Mouse (Mus musculus) heart, postnatal 14 days (tissue): ENCODE results near the gene Cmc2. TPM values are rescaled to one million over a fixed set of nuclear protein-coding genes. Genes with fewer than 3 reads are reported as not detected.

Source experiments
- DNase-seq, 2 experiments: peaks; one replicate each; pipeline ENCODE4 v3.0.0; 2021 to 2022
- intact Hi-C: fragments of 180-260 bp; cut with DNase I; formaldehyde crosslinking; loops from one replicate; pipeline ENCODE4 v1.15.1; 2025
- long read RNA-seq, 2 experiments: library from polyadenylated mRNA; stranded (forward); transcript quantifications; one replicate each; pipeline ENCODE4 v2.0.0; 2021
- total RNA-seq, 2 experiments: library from RNA; stranded (reverse); gene quantifications; 2 replicates each; pipeline ENCODE4 v1.2.3; 2021

Cmc2 gene
- total RNA-seq, result 10 to 100 TPM; 49.8 to 66.2 TPM
- long read RNA-seq, experiment 1, transcript Cmc2-204 (3 exons, 413 nt), result minor isoform, 6 of 43 reads
- long read RNA-seq, experiment 1, transcript Cmc2-201 (3 exons, 523 nt), result minor isoform, 7 of 43 reads
- long read RNA-seq, experiment 1, transcript Cmc2-205 (4 exons, 1,459 nt), result major isoform, 27 of 43 reads
- long read RNA-seq, experiment 1, partial matches to known transcripts, result 0 of 43 reads
- long read RNA-seq, experiment 1, other reads (novel, unspliced or antisense), result 2 of 43 reads
- long read RNA-seq, experiment 2, transcript Cmc2-205 (4 exons, 1,459 nt), result major isoform, 25 of 38 reads
- long read RNA-seq, experiment 2, transcript Cmc2-201 (3 exons, 523 nt), result minor isoform, 7 of 38 reads
- long read RNA-seq, experiment 2, partial matches to known transcripts, result 0 of 38 reads
- long read RNA-seq, experiment 2, other reads (novel, unspliced or antisense), result 2 of 38 reads

DNA sequence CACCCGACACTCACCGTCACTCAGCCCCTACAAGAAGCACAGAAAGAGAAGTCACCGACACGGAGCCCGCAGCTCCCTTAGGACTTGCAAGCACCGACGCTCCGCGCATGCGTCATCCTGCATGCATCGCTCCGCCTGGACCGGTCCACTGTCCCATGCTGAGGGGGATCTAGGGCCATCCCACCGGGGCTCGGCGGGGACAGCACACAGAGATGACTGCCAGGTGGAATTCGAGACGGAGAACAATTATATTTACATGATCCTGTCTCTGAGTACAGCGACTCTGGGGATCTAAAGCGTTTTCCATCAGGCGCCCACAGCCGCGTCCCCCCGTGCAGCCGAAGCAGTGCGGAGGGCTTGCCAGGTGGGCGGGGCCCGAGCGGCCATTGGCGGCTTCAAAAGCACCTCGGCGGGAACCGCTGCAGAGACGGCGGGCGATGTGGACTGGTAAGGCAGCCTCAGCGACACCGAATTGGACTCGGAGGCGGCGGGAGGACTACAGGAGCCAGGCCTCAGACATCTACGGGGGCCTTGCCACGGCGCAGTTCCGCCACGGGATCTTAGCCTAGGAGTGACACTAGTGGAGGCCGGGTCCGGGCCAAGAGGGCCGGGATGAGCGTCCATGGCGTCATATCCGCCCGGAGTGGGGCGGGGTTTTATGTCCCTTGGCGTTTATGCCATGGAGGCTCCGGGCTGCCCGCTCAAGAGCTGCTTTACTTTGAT is at the start of gene Cmc2, which contains the start of gene Cenpn:
TSS of gene Cmc2 (minus strand) at position 119 of the 723 bp plus-strand sequence.
TSS of gene Cenpn (plus strand) at position 394 of the 723 bp plus-strand sequence.
- peak; percentile 93 to 95 for DNase-seq
- intact Hi-C loops, result no loop called here

- intact Hi-C loops, result no loop called here
- no peak for DNase-seq
Observed at GRCm38 (mm10) chr8:116969531-116969930, 48.3 kb upstream of the Cmc2 start.

- no peak for DNase-seq
- intact Hi-C loops, result no loop called here
Observed at GRCm38 (mm10) chr8:116954415-116954814, 33.2 kb upstream of the Cmc2 start.

- intact Hi-C loops, result no loop called here
- no peak for DNase-seq
Observed at GRCm38 (mm10) chr8:116952428-116952827, 31.2 kb upstream of the Cmc2 start.

DNA sequence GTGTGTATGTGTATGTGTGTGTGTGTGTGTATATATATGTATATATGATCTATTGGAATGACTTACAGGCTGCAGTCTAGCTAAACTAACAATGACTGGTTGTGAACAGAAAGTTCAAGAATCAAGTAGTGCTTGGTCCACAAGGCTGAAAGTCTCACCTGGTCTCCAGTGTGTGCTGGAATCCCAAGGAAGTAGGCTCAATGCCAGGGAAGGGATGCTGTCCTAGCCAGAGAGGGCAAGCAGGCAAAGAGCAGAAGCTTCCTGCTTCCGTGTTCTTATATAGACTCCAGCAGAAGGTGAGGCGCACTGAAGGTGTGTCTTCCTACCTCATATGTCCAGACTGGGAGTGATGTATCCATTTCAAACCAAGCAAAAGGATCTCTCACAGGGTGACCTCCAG is 30.5 kb upstream of the Cmc2 start:
- no peak for DNase-seq
- intact Hi-C loops, result no loop called here

GRCm38 (mm10) chr8:116951369-116951768 is 30.1 kb upstream of the Cmc2 start:
- peak in 1 of 2 experiments; percentile 26 for DNase-seq
- intact Hi-C loops, result no loop called here

- intact Hi-C loops, result loop anchor here (10.0 kb wide), 1 partner anchor 527 kb away; no protein-coding TSS in a partner anchor
Observed at GRCm38 (mm10) chr8:116947589-116947988, 26.3 kb upstream of the Cmc2 start.

DNA sequence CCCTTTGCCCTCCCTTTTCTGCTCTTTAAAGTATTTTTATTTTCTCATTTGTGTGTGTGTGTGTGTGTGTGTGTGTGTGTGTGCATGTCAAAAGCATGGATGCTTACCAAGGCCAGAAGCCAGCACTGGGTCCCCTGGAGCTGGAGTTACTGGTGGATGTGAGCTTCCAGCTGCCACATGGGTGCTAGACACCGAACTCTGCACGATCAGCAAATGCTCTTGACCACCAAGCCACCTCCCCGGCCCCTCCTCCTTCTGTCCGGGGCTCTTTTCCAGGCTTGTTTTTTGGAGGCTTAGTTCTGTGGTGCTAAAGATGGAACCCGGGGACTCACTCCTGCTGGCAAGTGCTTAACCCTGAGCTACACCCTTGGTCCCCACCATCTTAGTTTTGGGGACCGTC is 25.6 kb upstream of the Cmc2 start:
- peak; percentile 17 to 25 for DNase-seq
- intact Hi-C loops, result loop anchor here (10.0 kb wide), 1 partner anchor 528 kb away; no protein-coding TSS in a partner anchor

More at GRCm38 (mm10) chr8:116947589-116947988, 26.3 kb upstream of the Cmc2 start:
- DNase-seq, result peak in 1 of 2 experiments; percentile 12

DNA sequence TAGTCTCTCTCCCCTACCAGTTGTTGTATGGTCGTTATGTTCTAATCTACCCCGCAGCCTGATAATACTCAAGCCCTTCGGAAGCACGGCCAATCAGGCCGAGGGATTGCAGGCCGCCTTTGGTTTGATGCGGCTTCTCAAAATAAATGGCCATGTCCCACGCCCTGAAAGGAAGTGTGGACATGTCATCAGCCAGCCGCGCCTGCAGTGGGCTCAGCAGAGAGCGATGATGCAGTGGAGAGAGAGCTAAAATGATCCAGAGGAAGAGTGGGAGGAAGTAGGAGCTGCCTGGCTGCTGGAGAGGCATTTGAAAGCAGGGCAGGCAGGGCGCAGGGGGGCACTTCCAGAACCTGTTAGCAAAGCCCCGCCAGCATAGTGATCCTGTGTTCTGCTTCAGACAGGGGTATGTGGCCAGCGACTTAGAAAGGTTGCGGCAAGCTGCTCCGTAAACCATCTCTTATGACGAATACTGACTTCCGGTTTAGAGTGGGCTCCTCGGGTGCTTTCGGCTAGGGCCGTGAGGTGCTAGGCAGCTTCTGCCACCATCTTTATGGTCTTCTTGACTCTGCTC is 25.1 kb upstream of the Cmc2 start:
- DNase-seq, result peak; percentile 51
- intact Hi-C loops, result loop anchor here (10.0 kb wide), 1 partner anchor 528 kb away; no protein-coding TSS in a partner anchor

GRCm38 (mm10) chr8:116945169-116945910 is 24.1 kb upstream of the Cmc2 start:
- intact Hi-C loops, result loop anchor here (10.0 kb wide), 1 partner anchor 529 kb away; no protein-coding TSS in a partner anchor
- DNase-seq, result no peak

- intact Hi-C loops, result loop anchor here (10.0 kb wide), 1 partner anchor 530 kb away; no protein-coding TSS in a partner anchor
- no peak for DNase-seq
Observed at GRCm38 (mm10) chr8:116944385-116944696, 23.1 kb upstream of the Cmc2 start.

DNA sequence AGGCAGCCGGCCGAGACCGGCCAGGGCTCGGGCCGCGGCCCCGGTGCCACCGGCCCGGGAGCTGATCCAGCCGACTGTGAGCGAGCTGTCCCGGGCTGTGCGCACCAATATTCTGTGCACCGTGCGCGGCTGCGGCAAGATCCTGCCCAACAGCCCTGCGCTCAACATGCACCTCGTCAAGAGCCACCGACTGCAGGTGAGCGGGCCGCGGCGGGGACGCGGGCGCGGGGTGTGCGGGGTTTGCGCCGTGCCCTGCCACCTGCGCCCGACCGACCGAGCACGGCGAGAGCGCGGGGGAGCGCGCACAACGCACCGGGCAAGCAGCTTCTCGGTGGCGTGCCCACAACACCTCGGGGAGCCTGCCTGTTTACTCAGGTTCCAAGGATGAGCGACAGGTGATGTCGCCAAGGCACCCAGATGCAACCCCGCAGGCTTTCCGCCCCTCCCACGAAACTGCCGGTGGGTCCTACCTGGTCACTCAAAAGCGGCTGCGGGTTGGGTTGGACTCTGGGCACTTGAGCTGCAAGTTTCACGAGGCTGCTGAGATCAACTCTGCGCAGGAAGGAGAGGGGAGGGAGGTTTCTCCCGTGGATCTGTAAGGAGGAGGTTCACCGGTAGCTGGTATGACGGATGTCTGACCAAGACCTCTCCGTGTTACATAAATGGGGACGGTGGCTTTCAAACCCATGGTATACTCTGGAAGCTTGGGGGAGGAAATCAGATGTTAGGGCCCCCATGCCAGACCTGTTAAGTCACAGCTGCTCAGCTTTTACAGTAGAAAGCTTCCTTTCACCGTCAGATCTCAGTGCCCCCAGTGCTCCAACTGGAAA is 22.5 kb upstream of the Cmc2 start:
- intact Hi-C loops, result loop anchor here (1.0 to 10.0 kb wide), 2 partner anchors 37 to 531 kb away; no protein-coding TSS in a partner anchor
- peak; percentile 21 to 23 for DNase-seq

- intact Hi-C loops, result loop anchor here (1.0 to 10.0 kb wide), 2 partner anchors 37 to 532 kb away; no protein-coding TSS in a partner anchor
- peak; percentile 92 to 94 for DNase-seq
Observed at GRCm38 (mm10) chr8:116943161-116943554, 21.9 kb upstream of the Cmc2 start, which contains the start of gene Atmin. TSS of gene Atmin (plus strand) at chr8:116943393.

DNA sequence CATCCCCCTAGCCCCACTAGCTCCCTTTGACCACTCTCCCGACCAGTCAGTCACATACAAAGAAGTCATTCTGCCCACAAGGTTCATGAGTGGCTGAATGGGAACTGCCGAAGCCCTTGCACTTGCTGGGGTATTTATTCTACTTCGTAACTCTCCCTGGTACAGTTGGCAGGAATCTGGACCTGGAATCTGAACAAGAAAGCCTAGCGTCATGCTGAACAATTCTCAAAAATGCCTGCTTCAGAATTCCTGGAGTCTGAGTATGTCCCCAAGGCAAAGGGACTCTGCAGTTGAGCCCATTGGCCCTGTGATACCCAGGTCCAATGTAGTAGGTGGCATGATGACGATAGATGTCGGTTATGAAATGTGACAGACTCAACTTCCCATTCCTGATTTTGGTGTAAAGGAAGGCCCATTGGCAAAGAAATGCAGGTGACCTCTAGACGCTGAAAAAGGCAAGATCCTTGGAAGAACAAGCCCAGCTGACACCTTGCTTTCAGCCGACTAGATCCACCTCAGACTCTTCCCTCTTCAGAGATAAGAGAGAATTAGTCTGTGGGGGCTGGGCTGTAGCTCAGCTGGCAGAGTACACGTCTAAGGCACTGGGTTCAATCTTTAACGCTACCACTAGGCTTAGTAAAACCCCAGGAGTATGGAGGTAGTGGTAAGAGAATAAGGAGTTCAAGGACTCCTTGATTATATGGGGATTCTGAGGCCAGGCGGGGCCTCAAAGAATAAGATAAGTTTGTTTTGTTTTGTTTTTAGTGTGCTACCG is 21.2 kb upstream of the Cmc2 start:
- no peak for DNase-seq
- intact Hi-C loops, result loop anchor here (1.0 to 10.0 kb wide), 2 partner anchors 38 to 532 kb away; no protein-coding TSS in a partner anchor

- intact Hi-C loops, result no loop called here
- no peak for DNase-seq
Observed at GRCm38 (mm10) chr8:116935506-116935905, 14.3 kb upstream of the Cmc2 start.

GRCm38 (mm10) chr8:116934976-116935375 is 13.7 kb upstream of the Cmc2 start:
- intact Hi-C loops, result no loop called here
- DNase-seq, result no peak

GRCm38 (mm10) chr8:116928588-116928987 is 7.3 kb upstream of the Cmc2 start:
- no peak for DNase-seq
- intact Hi-C loops, result no loop called here

DNA sequence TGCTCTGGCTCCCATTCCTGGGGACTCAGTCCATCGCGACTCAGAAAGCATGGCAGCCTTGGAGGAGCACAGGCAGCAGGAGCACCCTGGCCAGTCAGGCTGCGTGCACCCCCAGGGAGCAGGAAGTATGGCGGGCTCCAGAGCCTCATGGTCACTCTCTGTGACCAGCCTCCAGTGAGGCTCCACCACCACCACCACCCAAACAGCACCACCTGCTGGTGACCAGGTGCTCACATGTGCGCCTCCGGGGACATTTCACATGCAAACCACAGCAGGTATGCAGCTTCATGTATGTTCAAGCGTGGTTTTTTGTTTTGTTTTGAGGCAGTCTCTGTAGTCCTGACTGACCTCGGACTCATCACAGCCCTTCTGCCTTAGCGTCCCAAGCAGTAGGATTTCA is 6.6 kb upstream of the Cmc2 start:
- peak; percentile 30 to 46 for DNase-seq
- intact Hi-C loops, result no loop called here
